Mouse (Mus musculus) central nervous system, embryonic 18 days (tissue): ENCODE measurements around the gene D630023F18Rik. TPM values are rescaled to one million over a fixed set of nuclear protein-coding genes. Genes with fewer than 3 reads are reported as not detected.

Experiments
- polyA plus RNA-seq: library from polyadenylated mRNA; depleted of rRNA; stranded (reverse); fragments of >200 nt; gene quantifications from 2 replicates; pipeline ENCODE4 v1.2.3, GENCODE M21; 2012; rRNA removed

The D630023F18Rik gene
- polyA plus RNA-seq, result 4.6 and 5.1 TPM in 2 replicates

DNA sequence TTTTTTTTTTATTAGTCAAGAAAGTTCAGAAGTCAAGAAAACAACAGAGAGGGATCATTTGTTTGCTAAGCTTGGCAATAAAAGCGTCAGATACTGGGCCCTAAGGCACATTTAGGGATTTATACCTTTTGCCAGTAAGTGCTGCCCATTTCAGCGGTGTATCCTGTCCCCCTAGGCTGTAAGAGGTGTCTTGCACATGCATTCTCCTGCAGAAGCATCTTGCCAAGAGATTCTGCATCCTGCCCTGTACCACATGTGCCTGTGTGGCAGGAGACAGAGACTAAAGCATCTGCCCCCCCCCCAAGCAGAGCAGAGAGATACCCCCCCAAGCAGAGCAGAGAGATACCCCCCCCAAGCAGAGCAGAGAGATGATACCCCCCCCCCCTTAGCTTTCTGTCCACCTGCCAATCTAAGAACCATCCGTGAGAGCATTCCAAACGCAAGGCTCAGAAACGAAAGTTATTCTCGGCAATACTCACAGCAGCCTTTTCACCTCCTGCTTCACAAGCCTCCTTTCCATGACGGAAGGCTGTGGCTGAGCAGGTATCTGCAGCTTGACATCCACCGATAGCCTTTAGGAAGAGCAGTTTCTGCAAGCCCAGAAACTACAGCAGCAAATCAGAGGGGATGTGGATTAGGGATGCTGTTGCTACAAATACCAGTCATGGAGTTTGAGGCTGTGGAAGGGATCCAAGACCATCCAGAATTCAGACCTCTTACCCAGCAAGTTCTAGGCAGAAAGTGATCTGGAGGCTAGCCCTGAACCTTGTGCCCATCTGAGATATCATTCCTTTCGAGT, at the start of gene D630023F18Rik:
Gene D630023F18Rik, minus strand, starts transcription at position 641 of the 799 bp plus-strand sequence.

DNA sequence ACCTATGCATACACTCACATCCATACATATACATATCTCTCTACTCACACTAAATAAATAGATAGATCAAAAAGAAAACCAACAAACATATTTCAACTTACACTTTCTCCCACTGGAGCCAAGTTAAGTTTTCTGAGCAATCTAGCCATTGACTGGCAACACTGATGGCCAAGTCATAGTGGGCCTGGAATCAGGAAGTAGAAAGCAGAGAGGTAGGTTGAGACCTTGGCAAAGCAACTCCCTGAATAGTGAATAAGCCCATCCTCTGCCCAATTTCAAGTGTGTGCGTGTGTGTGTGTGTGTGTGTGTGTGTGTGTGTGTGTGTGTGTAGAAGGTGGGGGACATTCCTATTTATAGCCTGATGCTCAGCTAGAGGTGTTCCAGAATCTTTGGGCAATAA, 3.6 kb downstream of the D630023F18Rik start, which contains the start of gene Gm28845:
Gene Gm28845, minus strand, starts transcription at position 121 of the 400 bp plus-strand sequence.

DNA sequence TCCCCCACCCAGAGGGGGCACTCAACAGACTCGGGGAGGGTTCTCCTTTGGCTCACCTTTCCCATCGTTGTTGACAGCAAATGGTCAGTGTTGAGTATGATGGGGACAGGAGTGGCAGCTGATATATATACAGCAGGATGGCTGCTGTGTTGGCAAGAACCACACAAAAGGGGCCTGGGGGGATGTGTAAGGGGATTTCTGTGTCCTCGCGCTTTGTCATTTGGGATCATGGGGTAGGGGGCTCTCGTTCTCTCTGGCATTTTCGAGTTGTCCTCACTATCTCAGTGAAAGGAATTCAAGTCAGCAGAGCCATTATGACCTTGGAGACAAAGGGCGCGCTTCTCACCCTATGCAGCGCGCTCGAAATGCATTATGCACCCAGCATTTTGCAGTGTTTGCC, 19.7 kb downstream of the D630023F18Rik start, which contains the start of gene Cryga:
Gene Cryga, minus strand, starts transcription at position 101 of the 400 bp plus-strand sequence.

DNA sequence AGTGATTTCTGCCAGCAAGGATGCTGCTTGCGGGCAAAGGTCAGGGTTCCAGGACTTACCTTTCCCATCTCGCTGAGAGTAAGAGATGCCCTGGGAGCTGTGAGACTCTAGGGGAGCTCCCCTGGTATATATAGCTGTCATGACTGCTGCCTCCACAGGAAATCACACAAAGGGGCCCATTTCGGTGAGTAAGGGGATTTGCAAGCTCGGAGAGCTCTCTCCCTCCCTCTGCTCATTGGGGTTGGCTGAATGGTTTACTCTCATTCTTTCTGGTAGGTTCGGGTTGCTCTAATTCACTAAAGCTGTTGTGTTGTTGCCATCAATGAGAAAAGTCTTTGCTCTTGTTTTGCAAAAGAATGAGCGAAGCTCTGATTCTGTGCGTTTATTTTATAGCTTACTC, 40.8 kb downstream of the D630023F18Rik start, which contains the start of gene Crygb:
Gene Crygb, minus strand, starts transcription at position 101 of the 400 bp plus-strand sequence.

DNA sequence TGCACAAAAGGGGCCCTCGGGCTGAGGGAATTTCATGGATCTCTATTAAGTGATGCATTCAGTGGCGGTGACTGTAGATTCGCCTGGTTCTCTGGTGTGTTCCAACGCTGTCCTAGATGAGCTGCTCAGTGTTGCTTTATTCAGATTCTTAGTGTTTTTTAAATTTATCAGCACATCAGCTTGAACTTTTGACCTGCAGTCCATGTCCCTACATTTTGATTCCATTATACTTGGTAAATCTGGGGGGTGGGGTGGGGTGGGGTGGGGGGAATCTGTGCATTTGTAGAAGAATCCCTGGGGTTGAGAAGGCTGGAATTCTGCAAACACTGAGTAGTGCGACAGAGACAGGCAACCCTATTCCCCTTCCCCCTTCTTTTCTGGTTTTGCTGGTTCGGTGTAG, 49.4 kb downstream of the D630023F18Rik start, which contains the start of gene Crygc:
Gene Crygc, minus strand, starts transcription at position 101 of the 400 bp plus-strand sequence.

DNA sequence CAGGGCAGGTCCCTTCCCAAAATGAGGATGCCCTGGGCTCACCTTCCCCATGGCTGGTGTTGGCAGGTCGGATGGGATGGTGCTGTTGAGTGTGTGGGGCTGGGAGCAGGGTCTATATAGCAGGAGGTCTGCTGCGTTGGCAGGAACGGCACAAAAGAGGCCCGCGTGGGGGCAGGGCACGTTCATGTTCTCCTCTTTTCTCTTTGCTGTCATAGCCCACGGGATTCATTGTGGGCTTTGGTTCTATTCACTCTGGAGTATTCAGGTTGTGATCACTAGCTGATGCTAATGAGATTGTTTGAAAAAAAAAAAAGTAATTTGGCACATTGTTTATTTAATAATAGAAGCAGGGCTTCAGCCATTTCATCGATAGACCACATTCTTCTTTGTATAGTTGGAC, 59.7 kb downstream of the D630023F18Rik start, which contains the start of gene Crygd:
Gene Crygd, minus strand, starts transcription at position 101 of the 400 bp plus-strand sequence.

Other genes with a start within 250 kb of the D630023F18Rik start
- 5.9 and 6.2 TPM in 2 replicates for gene Plekhm3, start 166.4 kb downstream of the D630023F18Rik start, polyA plus RNA-seq
- 0.04 TPM in 1 of 2 replicates, not detected in the other for gene Akr1cl, start 90.5 kb downstream of the D630023F18Rik start, polyA plus RNA-seq
- gene Cryge, start 72.1 kb downstream of the D630023F18Rik start, polyA plus RNA-seq, result not detected in 2 replicates
- not detected in 2 replicates for gene Crygd, start 59.8 kb downstream of the D630023F18Rik start, polyA plus RNA-seq
- 0.13 TPM in 1 of 2 replicates, not detected in the other for gene Crygc, start 49.5 kb downstream of the D630023F18Rik start, polyA plus RNA-seq
- 0.09 TPM in 1 of 2 replicates, not detected in the other for gene Crygb, start 40.9 kb downstream of the D630023F18Rik start, polyA plus RNA-seq
- gene Cryga, start 19.8 kb downstream of the D630023F18Rik start, polyA plus RNA-seq, result 0.48 and 0.63 TPM in 2 replicates
- 0.22 and 0.39 TPM in 2 replicates for gene Gm28845, start 3.7 kb downstream of the D630023F18Rik start, polyA plus RNA-seq
- 286 and 293 TPM in 2 replicates for gene Idh1, start 63.3 kb upstream of the D630023F18Rik start, polyA plus RNA-seq
- 13.0 and 13.1 TPM in 2 replicates for gene Pikfyve, start 63.5 kb upstream of the D630023F18Rik start, polyA plus RNA-seq
- 1.9 and 2.1 TPM in 2 replicates for gene Pth2r, start 158.8 kb upstream of the D630023F18Rik start, polyA plus RNA-seq